Mouse (Mus musculus) central nervous system, embryonic 11.5 days (tissue): ENCODE data around the gene Cog2. TPM values are rescaled to one million over a fixed set of nuclear protein-coding genes. Genes with fewer than 3 reads are reported as not detected.

Source experiments
- polyA plus RNA-seq: library from polyadenylated mRNA; depleted of rRNA; stranded (reverse); fragments of >200 nt; gene quantifications from 2 replicates; pipeline ENCODE4 v1.2.3, GENCODE M21; 2012; rRNA removed

Gene Cog2
- 32.8 and 57.4 TPM in 2 replicates for polyA plus RNA-seq

GRCm38 (mm10) chr8:124520249-124521080 lies at the start of gene Cog2:
Gene Cog2 (plus strand): TSS chr8:124520767.

GRCm38 (mm10) chr8:124569593-124569992 lies 49.0 kb downstream of the Cog2 start, which contains the start of gene Agt:
Gene Agt (minus strand): TSS chr8:124569706.

GRCm38 (mm10) chr8:124575811-124576210 lies 55.2 kb downstream of the Cog2 start, which contains the start of gene Capn9:
Gene Capn9 (plus strand): TSS chr8:124576111.

Other genes starting within 250 kb of the Cog2 start
- gene Pgbd5, start 81.1 kb upstream of the Cog2 start, polyA plus RNA-seq = 7.0 and 7.1 TPM in 2 replicates
- 0.47 and 0.62 TPM in 2 replicates for gene Agt, start 48.9 kb downstream of the Cog2 start, polyA plus RNA-seq
- not detected in 2 replicates for gene Capn9, start 55.3 kb downstream of the Cog2 start, polyA plus RNA-seq
- 40.7 and 49.2 TPM in 2 replicates for gene 2310022B05Rik, start 142.6 kb downstream of the Cog2 start, polyA plus RNA-seq
- 36.8 and 46.2 TPM in 2 replicates for gene Ttc13, start 201.2 kb downstream of the Cog2 start, polyA plus RNA-seq
- gene Arv1, start 201.4 kb downstream of the Cog2 start, polyA plus RNA-seq = 36.0 and 40.5 TPM in 2 replicates
- gene Fam89a, start 231.1 kb downstream of the Cog2 start, polyA plus RNA-seq = 0.68 and 3.3 TPM in 2 replicates